Mouse (Mus musculus) thymus, adult 2 months (tissue): ENCODE measurements around the gene Cep295nl. TPM values are rescaled to one million over a fixed set of nuclear protein-coding genes. Genes with fewer than 3 reads are reported as not detected.

Experiments
- DNase-seq: peaks from one replicate; pipeline ENCODE4 v3.0.0; 2021
- H3K27ac ChIP-seq: fragments of 200-500 bp; 2 replicates; pipeline ENCODE4 v1.5.1; 2012; ENCODE audit warnings: low read length, control low read depth; ENCODE audit not compliant: control insufficient read depth, insufficient read depth
- H3K27me3 ChIP-seq: fragments of 200-500 bp; 2 replicates; pipeline ENCODE4 v1.6.1; 2012; ENCODE audit warnings: mild to moderate bottlenecking, low read length, moderate library complexity, mixed read lengths; ENCODE audit not compliant: control insufficient read depth, insufficient read depth
- H3K36me3 ChIP-seq: fragments of 200-500 bp; 2 replicates; pipeline ENCODE4 v1.6.1; 2012; ENCODE audit warnings: mild to moderate bottlenecking, low read length, moderate library complexity; ENCODE audit not compliant: control insufficient read depth, insufficient read depth
- H3K4me1 ChIP-seq: fragments of 200-500 bp; replicated peaks from 2 replicates; pipeline ENCODE4 v1.6.1; 2012; ENCODE audit warnings: low read length; ENCODE audit not compliant: control insufficient read depth, insufficient read depth
- H3K4me3 ChIP-seq: fragments of 200-500 bp; 2 replicates; pipeline ENCODE4 v1.5.1; 2012; ENCODE audit warnings: mild to moderate bottlenecking, low read length, control low read depth, moderate library complexity; ENCODE audit not compliant: control insufficient read depth, insufficient read depth
- CTCF ChIP-seq: fragments of 200-500 bp; IDR thresholded peaks from 2 replicates; pipeline ENCODE4 v1.5.1; 2012; ENCODE audit warnings: mild to moderate bottlenecking, control low read depth, low read length, moderate library complexity, borderline replicate concordance; ENCODE audit not compliant: control insufficient read depth, poor library complexity, insufficient read depth; ENCODE audit errors: extremely low read depth
- POLR2A ChIP-seq: fragments of 200-500 bp; IDR thresholded peaks from 2 replicates; pipeline ENCODE4 v1.6.1; 2012; ENCODE audit warnings: mild to moderate bottlenecking, low read length, control low read depth, moderate library complexity; ENCODE audit not compliant: control insufficient read depth, poor library complexity, insufficient read depth; ENCODE audit errors: extremely low read depth
- WGBS: fragments of 180-500 bp; shearing (Covaris S2); methylation state at CpG from one replicate; pipeline ENCODE4 v1.1.7; 2018; 5-methylcytosine and 5-hydroxymethylcytosine counted together
- polyA plus RNA-seq: library from polyadenylated mRNA; depleted of rRNA; stranded (reverse); fragments of >200 nt; gene quantifications from 2 replicates; pipeline ENCODE4 v1.2.3, GENCODE M21; 2012; rRNA removed

Cep295nl gene
- polyA plus RNA-seq, 1 experiment, result 0.26 TPM

DNA sequence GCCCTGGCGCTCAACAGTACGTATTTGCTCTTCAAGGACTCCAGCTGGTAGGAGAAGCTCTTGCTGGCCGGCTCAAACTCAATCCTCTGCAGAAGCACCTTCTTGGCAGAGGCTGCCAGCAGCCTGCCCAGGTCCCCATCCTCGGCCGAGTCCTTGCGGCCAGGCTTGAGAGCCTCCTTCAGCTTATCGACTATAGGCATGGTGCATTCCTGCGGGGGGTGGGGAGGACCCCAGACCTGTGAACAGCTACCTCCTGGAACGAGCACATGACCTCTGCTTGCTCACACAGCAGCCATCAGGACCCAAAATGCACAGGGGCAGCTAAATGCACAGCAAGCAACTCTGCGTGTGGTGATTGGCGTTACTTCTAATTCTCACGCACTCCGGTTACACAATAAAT is 56.5 kb downstream of the Cep295nl start:
- TF ChIP-seq POLR2A (no peak), CTCF (no peak)
- H3K36me3 ChIP-seq, result peaks cover 20% of the 10 kb centered on the region
- H3K27ac ChIP-seq, result no peak overlapping the region
- no peaks in the 10 kb centered on the region for H3K27me3 ChIP-seq
- DNase-seq, result no peak
- 98% methylated on average over 13 of the region's 13 CpGs for WGBS
- no peak overlapping the region for H3K4me3 ChIP-seq
- peaks cover 16% of the 10 kb centered on the region for H3K4me1 ChIP-seq

Other genes starting within 250 kb of the Cep295nl start
- 1.8 and 2.3 TPM in 2 replicates for gene Dnah17, start 211.9 kb downstream of the Cep295nl start, polyA plus RNA-seq
- 66.7 and 70.0 TPM in 2 replicates for gene Cyth1, start 93.9 kb downstream of the Cep295nl start, polyA plus RNA-seq
- gene Usp36, start 52.3 kb downstream of the Cep295nl start, polyA plus RNA-seq, result 28.8 and 34.6 TPM in 2 replicates
- 72.6 and 78.8 TPM in 2 replicates for gene Timp2, start 13.2 kb upstream of the Cep295nl start, polyA plus RNA-seq
- 450 and 565 TPM in 2 replicates for gene Lgals3bp, start 59.6 kb upstream of the Cep295nl start, polyA plus RNA-seq
- 100 and 105 TPM in 2 replicates for gene Cant1, start 76.6 kb upstream of the Cep295nl start, polyA plus RNA-seq
- gene C1qtnf1, start 85.7 kb upstream of the Cep295nl start, polyA plus RNA-seq, result 8.4 and 10.6 TPM in 2 replicates
- 56.5 and 58.1 TPM in 2 replicates for gene Engase, start 134.3 kb upstream of the Cep295nl start, polyA plus RNA-seq